Comparison of ENCODE assay signal across 8 mouse cellular contexts in genomic region chr4:141544536-141544935, GRCm38 (mm10). TPM values are rescaled to one million over a fixed set of nuclear protein-coding genes. Genes with fewer than 3 reads are reported as not detected.
DNase-seq lines count a peak whose midpoint lies in the region; ATAC-seq and TF ChIP-seq lines count a peak whose summit lies in the region.

No protein-coding gene starts in this region.

- H3K27me3 ChIP-seq in heart, adult 2 months (ENCODE audit: control insufficient read depth, insufficient read depth, low read length), result no peaks in the 10 kb centered on the region
- no peaks in the 10 kb centered on the region for H3K27me3 ChIP-seq in liver, embryonic 14.5 days (ENCODE audit: control insufficient read depth, insufficient read depth, low read length)

- peak overlapping the region; percentile 100 for H3K4me2 ChIP-seq in liver, embryonic 14.5 days (ENCODE audit: low read depth)

- peak overlapping the region; percentile 98 for H3K27ac ChIP-seq in heart, adult 2 months
- H3K27ac ChIP-seq in liver, embryonic 14.5 days, result no peak overlapping the region

- H3K4me3 ChIP-seq in heart, adult 2 months, result peak overlapping the region; percentile 76
- peak overlapping the region in 1 of 2 experiments; percentile 93; a peak in 2 of 4 replicates for H3K4me3 ChIP-seq in liver, embryonic 14.5 days (ENCODE audit: insufficient read depth in 1 of 2, low read depth in 2 of 2, low read length in 2 of 2)

- TF ChIP-seq CTCF in heart, adult 2 months (IDR thresholded peaks at IDR 0.05), result no peak
- no peak for TF ChIP-seq CTCF in liver, embryonic 14.5 days (IDR thresholded peaks at IDR 0.05; ENCODE audit: low read depth)

- no peak for DNase-seq in heart, adult 2 months
- no peak for DNase-seq in heart, postnatal 4 days
- DNase-seq in thymus, postnatal 4 days, result peak; percentile 26
- no peak for DNase-seq in thymus, postnatal 0 days (ENCODE audit: low spot score)
- no peak for DNase-seq in liver, embryonic 14.5 days (ENCODE audit: low read depth in 3 of 3, low spot score in 3 of 3)
- DNase-seq in right cerebral cortex, postnatal 14 days, result no peak
- DNase-seq in frontal cortex, postnatal 36 days (ENCODE audit: low spot score in 2 of 2), result no peak
- DNase-seq in gastrocnemius, postnatal 10 days, result no peak

- WGBS in heart, adult 2 months, result 48% methylated on average over 2 of the region's 2 CpGs
- 42% methylated on average over 2 of the region's 2 CpGs for WGBS in liver, embryonic 14.5 days (ENCODE audit: insufficient replicate concordance)

- H3K36me3 ChIP-seq in heart, adult 2 months (ENCODE audit: control insufficient read depth, insufficient read depth, low read length), result peaks cover 2% of the 10 kb centered on the region
- H3K36me3 ChIP-seq in liver, embryonic 14.5 days (replicated peaks; ENCODE audit: control insufficient read depth, insufficient read depth, low read depth), result no peaks in the 10 kb centered on the region

- H3K79me2 ChIP-seq in heart, adult 2 months (replicated peaks; ENCODE audit: control insufficient read depth, insufficient read depth, low read length), result 0 out of 2 replicates have a peak, but pooled peaks cover 1% of the 10 kb centered on the region

- no peak for ATAC-seq in liver, embryonic 14.5 days (ENCODE audit: insufficient read depth)

- intact Hi-C loops in heart, adult 2 months (cut with DNase I), result no loop called here

- no peak for TF ChIP-seq POLR2A in heart, adult 2 months (IDR thresholded peaks at IDR 0.05; ENCODE audit: insufficient read depth, low read depth, low read length)

- H3K4me1 ChIP-seq in heart, adult 2 months (ENCODE audit: control insufficient read depth, insufficient read depth, low read length), result no peaks in the 10 kb centered on the region; the same call in 1 of the 2 replicates
- peaks cover 5 to 7% of the 10 kb centered on the region in 2 experiments for H3K4me1 ChIP-seq in liver, embryonic 14.5 days (replicated peaks; ENCODE audit: control insufficient read depth in 2 of 2, insufficient read depth in 2 of 2, low read length in 1 of 2)

- H3K9me3 ChIP-seq in liver, embryonic 14.5 days (ENCODE audit: control insufficient read depth, low read length), result no peaks in the 10 kb centered on the region

- no peak for TF ChIP-seq EP300 in heart, adult 2 months (IDR thresholded peaks at IDR 0.05; ENCODE audit: insufficient read depth, low read depth, low read length)
- no peak for TF ChIP-seq EP300 in liver, embryonic 14.5 days (IDR thresholded peaks at IDR 0.05; ENCODE audit: low read depth)

- H3K9ac ChIP-seq in heart, adult 2 months (ENCODE audit: low read depth, low read length), result no peak overlapping the region
- no peak overlapping the region for H3K9ac ChIP-seq in liver, embryonic 14.5 days (replicated peaks)

RNA-seq across cellular contexts. Expression of gene Spen, which starts 6.1 kb away (rescaled TPM):
- total RNA-seq in heart, adult 2 months (2021), result 10 to 100 TPM; 28.0 to 28.9 TPM
- 10.7 and 11.5 TPM in 2 replicates for polyA plus RNA-seq in heart, adult 2 months (2012; rRNA removed)
- total RNA-seq in heart, postnatal 4 days (2021), result 10 to 100 TPM; 33.7 to 34.9 TPM
- polyA plus RNA-seq in thymus, postnatal 0 days (2015; fragmentation: Nextera tagmentation; extraction: Ambion mirVana), result 5.8 and 9.3 TPM in 2 replicates
- polyA plus RNA-seq in liver, embryonic 14.5 days (2012; rRNA removed), result 2.5 and 4.0 TPM in 2 replicates
- 3.4 and 3.8 TPM in 2 replicates for polyA plus RNA-seq in liver, embryonic 14.5 days (2014; fragmentation: Nextera tagmentation; extraction: Ambion mirVana)
- 10 to 100 TPM; 23.4 to 30.9 TPM for total RNA-seq in gastrocnemius, postnatal 10 days (2021)
